Mouse (Mus musculus): ENCODE measurements around the gene Rxra.

Rxra gene

DNA sequence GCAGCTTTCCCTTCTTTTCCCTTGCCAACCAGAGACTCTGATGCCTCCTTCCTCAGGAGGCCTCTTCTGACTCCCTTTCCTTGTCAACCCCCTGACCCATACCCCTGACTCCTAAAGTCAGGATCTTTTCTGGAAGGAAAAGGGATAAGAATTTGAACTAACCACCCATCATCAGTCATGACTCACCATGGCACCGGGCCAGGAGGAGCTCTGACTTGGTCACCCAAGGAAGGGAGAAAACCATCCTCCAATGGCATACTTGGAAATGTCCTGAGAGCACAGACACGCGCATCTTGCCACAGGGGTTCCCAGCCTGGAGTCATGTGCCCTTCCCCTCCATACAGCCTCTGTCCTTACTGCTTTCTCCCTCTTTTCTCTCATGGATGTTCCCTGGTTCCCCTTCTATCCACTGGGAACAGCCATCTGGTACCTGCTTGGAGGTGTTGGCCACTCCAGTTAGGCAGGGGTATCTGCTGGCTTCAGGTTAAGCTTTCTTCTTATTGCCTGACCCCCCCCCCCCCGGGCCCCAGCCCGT is 22.7 kb upstream of the Rxra start:
- DNase-seq (ENCODE audit: low read depth, low spot score) = no peak
- Histone ChIP-seq H3K36me3 (ENCODE audit: control insufficient read depth, insufficient read depth, low read length, poor library complexity, severe bottlenecking) (no peaks in the 10 kb centered on the region), H3K27me3 (ENCODE audit: control insufficient read depth, insufficient read depth, low read length, poor library complexity, severe bottlenecking) (no peaks in the 10 kb centered on the region)

DNA sequence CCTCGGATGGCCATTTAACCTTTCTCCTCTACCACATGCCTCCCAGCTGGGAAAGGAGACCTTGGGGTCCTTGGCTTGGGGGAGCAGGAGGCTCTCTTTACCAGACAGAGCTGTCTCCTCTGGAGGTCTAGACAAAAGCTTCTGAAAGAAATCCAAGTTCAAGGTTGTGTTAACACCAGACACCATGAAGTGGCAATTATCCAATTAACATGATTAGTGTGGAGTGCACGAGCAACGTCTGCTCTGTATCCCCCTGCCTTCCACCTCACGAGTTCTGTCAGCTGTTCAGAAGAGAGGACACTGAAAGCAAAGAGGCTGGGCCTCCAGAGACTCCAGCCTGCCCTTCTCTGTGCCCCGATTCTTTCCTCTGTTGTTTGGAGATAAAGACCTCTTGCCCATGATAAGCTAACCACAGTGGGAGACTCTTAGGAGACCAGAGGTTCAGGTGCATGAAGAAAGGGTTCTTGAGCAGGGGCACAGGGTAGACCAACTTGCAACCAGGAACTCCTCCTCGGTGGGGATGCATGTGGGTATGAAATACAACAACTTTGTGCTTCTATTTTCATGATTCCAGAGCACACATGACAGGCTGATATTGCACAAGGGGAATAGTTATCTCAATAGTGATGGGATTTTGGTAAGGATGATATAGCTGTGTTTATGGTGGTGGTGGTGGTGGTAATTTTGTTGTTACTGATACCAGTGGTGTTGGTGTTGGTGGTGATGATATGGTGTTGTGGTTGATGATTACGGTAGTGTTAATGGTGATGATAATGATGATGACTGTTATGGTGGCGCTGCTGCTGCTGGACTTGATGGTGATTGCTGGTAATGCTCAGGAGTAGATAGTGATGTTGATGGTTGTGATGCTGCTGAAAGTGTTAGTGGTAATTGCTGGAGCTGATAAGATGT is 21.7 kb upstream of the Rxra start:
- Histone ChIP-seq H3K27me3 (ENCODE audit: control insufficient read depth, insufficient read depth, low read length, poor library complexity, severe bottlenecking) (no peaks in the 10 kb centered on the region), H3K36me3 (ENCODE audit: control insufficient read depth, insufficient read depth, low read length, poor library complexity, severe bottlenecking) (no peaks in the 10 kb centered on the region)
- DNase-seq (ENCODE audit: low read depth, low spot score) = no peak

DNA sequence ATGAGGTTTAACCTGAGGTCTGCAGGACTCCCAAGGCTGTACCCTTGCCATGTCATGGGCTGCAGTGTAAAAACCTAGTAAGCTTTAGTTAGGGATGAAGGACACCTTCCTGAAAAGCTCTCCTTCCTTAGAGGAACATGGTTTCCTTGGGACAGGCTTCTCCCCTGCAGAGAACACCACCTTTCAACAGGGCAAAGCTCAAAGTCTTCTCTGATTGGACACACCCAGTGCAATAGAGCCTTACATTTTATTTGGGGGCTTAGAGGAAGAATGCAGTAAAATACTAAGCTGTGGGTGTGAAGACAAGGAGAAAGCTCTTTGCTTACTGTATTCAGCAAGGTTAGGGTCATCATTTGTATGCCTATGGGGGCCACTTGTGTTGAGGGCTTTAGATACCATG is 19.7 kb upstream of the Rxra start:
- no peak for DNase-seq (ENCODE audit: low read depth, low spot score)
- no peaks in the 10 kb centered on the region for H3K27me3 ChIP-seq (ENCODE audit: control insufficient read depth, insufficient read depth, low read length, poor library complexity, severe bottlenecking)
- no peaks in the 10 kb centered on the region for H3K36me3 ChIP-seq (ENCODE audit: control insufficient read depth, insufficient read depth, low read length, poor library complexity, severe bottlenecking)

DNA sequence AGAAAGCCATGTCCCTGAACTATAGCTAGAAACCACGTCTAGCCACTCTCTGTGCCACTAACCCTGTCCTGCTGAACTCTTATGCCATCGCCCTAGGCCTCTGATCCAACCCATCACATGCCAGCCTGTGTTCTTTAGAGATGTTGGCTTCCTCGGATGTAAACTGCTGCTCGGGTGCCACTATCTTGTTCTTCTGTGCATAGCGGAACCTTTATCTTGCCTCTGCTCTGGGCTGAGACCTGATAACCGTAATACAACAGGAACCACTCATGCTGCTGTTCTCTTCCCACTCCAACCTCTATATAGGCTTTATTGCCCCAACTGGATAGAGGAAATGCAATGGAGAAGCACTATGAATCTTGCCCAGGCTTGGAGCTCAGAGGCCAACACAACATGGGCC is 11.0 kb upstream of the Rxra start:
- no peaks in the 10 kb centered on the region for H3K27me3 ChIP-seq (ENCODE audit: control insufficient read depth, insufficient read depth, low read length, poor library complexity, severe bottlenecking)
- H3K36me3 ChIP-seq (ENCODE audit: control insufficient read depth, insufficient read depth, low read length, poor library complexity, severe bottlenecking) = no peaks in the 10 kb centered on the region
- DNase-seq (ENCODE audit: low read depth, low spot score) = no peak

DNA sequence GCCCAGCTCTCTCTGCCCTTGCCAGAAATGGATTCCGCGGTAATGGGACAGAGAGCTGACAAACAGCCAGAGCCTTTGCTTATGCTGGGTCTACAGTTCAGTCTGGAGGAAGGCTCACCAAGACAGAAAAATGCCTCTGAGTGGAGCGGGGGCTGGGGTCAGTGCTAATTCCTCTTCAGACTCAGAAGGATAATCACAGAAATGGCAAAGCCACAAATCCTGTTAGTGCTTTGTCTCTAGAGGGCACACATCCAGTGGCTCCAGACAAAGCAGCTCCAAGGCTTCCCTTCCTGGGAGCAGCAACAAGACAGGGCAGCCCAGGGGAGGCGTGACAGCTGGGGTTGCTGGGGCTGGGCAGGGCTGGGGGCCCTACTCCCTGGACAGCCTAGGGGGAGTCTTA is 9.5 kb upstream of the Rxra start:
- no peaks in the 10 kb centered on the region for H3K36me3 ChIP-seq (ENCODE audit: control insufficient read depth, insufficient read depth, low read length, poor library complexity, severe bottlenecking)
- H3K27me3 ChIP-seq (ENCODE audit: control insufficient read depth, insufficient read depth, low read length, poor library complexity, severe bottlenecking) = no peaks in the 10 kb centered on the region
- DNase-seq (ENCODE audit: low read depth, low spot score) = no peak

DNA sequence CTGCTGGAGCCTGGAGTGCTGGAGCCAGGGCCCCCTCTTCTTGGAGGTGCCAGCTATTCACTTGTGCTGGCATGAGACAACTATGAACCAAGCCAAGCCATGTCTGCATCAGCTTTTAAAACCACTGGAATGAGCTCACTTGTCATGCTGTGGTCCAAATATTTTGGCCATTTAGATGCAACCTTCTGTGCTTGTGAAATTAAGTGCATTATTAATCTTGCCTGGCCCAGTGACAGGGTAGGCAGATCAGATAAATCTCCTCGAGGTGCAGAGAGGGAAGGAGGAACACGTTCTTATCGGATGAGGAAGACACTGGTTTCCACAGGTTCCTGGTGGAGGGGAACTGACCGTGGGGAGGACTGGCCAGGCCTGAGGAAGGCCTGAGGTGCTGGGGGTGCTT is 8.6 kb upstream of the Rxra start:
- DNase-seq (ENCODE audit: low read depth, low spot score) = no peak
- Histone ChIP-seq H3K36me3 (ENCODE audit: control insufficient read depth, insufficient read depth, low read length, poor library complexity, severe bottlenecking) (no peaks in the 10 kb centered on the region), H3K27me3 (ENCODE audit: control insufficient read depth, insufficient read depth, low read length, poor library complexity, severe bottlenecking) (no peaks in the 10 kb centered on the region)

DNA sequence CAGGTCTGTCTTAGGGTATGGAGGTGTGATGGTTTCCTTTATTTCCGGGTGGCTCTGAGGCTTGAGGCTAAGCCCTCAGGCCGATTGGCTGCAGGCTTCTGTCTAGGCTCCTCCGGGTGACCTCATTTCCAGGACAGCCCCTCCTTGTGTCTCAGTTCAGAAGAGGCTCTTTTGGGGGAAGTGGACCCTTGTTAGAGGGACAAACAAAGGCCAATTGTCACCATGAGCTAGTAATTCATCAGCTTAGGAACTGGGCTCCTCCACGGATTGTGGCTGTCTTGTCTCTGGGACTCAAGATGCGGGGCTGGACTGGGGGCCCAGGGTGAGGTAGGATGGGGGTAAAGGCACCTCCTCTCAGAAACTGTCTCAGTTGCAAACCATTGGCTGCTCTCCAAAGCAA is 5.5 kb upstream of the Rxra start:
- DNase-seq (ENCODE audit: low read depth, low spot score) = no peak
- Histone ChIP-seq H3K27me3 (ENCODE audit: control insufficient read depth, insufficient read depth, low read length, poor library complexity, severe bottlenecking) (no peaks in the 10 kb centered on the region), H3K36me3 (ENCODE audit: control insufficient read depth, insufficient read depth, low read length, poor library complexity, severe bottlenecking) (no peaks in the 10 kb centered on the region)

DNA sequence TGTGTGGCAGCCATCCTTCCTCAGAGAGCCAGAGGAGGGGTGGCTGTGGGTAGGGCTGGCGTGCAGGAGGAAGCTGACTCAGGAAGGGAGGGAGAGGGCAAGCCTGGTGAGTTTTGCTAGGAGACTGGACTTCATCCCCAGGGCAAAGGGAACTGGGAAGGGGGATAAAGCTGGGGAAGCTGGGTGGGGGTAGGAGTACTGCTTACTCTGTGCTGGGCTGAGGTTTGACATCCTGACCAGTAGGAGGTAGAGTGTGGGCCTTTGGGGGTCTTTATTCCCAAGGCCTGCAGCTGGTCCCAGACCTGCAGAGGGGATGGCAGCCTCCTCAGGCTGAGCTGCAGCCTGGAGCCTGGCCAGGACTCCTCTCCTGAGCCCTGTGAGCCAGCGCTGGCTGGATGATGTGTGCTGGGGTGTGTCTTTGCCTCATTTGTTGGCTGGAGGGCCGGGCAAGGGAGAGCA is 4.6 kb upstream of the Rxra start:
- no peaks in the 10 kb centered on the region for H3K36me3 ChIP-seq (ENCODE audit: control insufficient read depth, insufficient read depth, low read length, poor library complexity, severe bottlenecking)
- no peak for DNase-seq (ENCODE audit: low read depth, low spot score)
- no peaks in the 10 kb centered on the region for H3K27me3 ChIP-seq (ENCODE audit: control insufficient read depth, insufficient read depth, low read length, poor library complexity, severe bottlenecking)

DNA sequence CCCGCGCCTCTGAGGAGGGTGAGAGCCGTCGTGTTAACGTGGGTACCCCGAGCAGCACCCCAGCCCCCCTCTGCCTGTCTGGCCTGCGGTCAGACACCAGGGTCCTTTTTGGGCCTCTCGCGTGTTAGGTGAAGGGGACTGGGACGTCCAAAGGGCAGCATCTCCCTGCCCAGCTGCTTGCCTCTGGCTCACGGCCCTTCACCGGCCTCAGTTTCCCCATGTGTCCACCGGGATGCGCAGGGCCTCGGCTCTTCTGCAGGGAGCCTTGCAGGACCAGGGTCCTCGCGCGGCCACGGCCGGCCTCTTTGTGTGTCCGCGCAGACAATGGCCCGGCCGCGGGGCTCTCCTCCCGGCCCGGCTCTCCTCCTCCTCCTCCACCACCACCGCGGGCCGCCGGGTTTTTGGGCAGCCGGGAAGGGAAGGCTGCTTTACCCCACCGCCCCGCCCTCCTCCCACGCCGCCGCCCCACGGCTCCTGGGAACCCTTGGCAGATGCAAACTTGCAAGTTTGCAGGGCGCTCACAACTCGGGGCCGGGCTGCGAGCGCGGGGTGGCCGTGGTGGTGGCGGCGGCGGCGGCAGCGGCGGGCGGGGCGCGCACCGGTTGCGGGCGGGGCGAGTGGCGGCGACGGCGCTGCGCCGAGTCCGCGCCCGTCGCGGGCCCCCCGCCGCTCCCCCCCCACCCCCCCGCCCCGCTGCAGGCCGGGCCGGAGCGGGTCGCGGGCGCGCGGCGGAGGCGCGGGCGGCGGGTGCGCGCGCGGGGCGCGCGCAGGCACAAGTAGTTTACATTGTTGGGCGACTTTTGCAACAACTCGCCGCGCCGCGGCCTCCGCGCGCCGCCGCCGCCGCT is 462 bp downstream of the Rxra start:
- no peaks in the 10 kb centered on the region for H3K27me3 ChIP-seq (ENCODE audit: control insufficient read depth, insufficient read depth, low read length, poor library complexity, severe bottlenecking)
- no peaks in the 10 kb centered on the region for H3K36me3 ChIP-seq (ENCODE audit: control insufficient read depth, insufficient read depth, low read length, poor library complexity, severe bottlenecking)
- peak; percentile 17 for DNase-seq (ENCODE audit: low read depth, low spot score)

DNA sequence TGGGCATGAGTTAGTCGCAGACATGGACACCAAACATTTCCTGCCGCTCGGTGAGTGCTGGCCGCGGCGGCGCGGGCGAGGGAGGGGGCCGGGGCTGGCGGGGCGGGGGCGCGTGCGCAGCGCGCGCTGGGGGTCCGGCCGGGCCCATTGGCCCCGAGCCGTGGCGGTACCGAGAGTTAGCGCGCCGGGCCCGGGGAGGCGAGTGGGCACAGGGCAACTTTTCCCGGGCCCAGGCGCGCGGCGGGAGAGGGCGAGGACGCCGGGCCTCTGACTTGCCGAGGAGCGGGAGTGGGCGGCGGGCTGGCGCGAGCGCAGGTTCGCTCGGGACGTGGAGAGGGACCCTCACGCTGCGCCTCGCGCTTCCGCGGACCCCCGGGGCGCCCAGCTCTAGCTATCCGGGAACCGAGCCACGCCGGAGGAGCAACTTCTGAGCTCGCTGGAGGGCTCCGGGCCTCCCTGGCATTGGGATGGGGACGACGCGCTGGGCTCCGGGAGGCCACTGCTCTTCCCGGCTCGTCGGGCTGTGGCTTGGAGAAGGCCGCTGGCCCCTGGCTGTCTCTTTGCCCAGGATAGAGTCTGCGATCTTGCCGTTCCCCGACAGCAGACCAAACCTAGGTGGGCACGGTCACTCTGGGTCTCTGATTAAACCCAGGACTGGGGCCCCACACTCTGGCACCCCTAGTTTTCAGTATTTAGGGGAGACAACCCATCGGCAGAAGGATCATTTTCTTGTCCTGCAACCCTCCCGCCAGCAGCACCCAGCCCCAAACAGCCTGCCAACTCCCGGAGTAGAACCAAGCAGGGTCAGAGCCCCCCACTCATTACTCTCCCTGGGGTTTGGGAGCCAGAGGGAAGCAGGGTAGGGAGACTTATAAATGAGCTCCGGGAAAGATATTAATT is 1.4 kb downstream of the Rxra start:
- H3K36me3 ChIP-seq (ENCODE audit: control insufficient read depth, insufficient read depth, low read length, poor library complexity, severe bottlenecking) = no peaks in the 10 kb centered on the region
- no peaks in the 10 kb centered on the region for H3K27me3 ChIP-seq (ENCODE audit: control insufficient read depth, insufficient read depth, low read length, poor library complexity, severe bottlenecking)
- DNase-seq (ENCODE audit: low read depth, low spot score) = no peak

DNA sequence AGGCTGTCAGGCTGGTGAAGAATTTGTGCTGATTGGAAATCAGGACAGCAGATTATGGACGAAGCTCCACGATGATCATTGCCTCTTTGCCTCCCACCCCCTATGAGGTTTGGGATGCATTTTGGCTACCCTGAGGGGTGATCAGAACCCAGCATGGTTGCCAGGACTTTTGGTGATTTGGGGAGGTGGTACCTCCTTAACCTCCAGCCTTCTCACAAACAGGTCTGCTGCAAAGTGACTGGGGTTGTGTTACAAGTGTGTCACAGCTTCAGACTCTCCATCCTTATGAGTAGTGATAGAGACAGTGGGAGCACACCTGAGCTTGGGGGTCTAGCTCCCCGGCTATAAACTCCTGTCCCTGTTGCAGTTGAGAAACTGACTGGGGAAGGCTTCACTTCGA is 2.1 kb downstream of the Rxra start:
- DNase-seq (ENCODE audit: low read depth, low spot score) = no peak
- Histone ChIP-seq H3K36me3 (ENCODE audit: control insufficient read depth, insufficient read depth, low read length, poor library complexity, severe bottlenecking) (no peaks in the 10 kb centered on the region), H3K27me3 (ENCODE audit: control insufficient read depth, insufficient read depth, low read length, poor library complexity, severe bottlenecking) (no peaks in the 10 kb centered on the region)

DNA sequence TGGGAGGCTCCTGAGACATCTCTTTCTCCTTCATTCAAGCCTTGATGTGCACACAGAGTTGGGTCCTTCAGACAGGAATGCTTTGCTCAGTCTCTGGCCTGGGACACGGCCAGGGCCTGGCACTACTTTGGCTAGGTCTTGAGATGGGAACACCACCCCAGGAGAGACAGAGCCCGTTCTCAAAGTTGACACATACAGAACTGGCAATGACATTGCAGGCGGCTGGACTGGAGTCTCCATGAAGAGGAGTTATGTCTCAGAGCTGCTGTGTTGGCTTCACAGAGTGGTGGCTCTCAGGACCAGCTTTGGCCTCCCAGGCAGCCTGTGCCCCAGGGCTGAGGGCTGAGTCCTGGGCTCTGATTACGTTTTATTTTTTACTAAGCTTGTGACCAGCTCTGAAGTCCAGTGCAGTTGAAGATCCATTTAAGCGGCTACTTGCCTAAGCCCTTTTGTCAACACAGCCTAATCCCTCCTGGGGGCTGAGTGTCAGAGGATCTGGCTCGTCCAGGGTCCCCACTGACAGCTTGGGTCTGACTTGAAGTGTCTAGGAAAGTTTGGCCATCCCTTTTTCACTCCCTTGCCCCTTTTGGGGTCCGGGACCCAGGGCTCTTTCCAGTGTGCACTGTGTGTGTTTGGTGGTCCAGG is 2.7 kb downstream of the Rxra start:
- no peak for DNase-seq (ENCODE audit: low read depth, low spot score)
- no peaks in the 10 kb centered on the region for H3K27me3 ChIP-seq (ENCODE audit: control insufficient read depth, insufficient read depth, low read length, poor library complexity, severe bottlenecking)
- no peaks in the 10 kb centered on the region for H3K36me3 ChIP-seq (ENCODE audit: control insufficient read depth, insufficient read depth, low read length, poor library complexity, severe bottlenecking)

DNA sequence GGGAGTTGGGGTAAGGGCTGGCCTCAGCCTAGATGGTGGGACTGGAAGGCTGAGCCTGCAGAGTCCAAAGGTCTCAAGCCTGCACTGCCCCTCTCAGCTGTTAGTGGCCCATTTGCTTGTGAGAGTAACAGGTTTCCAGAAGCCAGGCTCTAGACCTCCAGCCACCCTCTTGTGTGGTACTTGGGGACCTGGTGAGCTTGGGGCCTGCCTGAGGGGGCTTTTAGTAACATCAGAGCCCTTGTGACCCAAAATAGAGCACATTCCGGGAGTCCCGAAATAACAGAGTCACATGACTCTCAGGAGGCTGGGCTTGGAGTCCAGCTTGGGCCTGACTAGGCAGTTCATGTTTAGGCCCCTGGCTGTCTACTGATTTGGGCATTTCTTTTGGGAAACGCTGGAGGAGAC is 3.4 kb downstream of the Rxra start:
- DNase-seq (ENCODE audit: low read depth, low spot score) = no peak
- Histone ChIP-seq H3K36me3 (ENCODE audit: control insufficient read depth, insufficient read depth, low read length, poor library complexity, severe bottlenecking) (no peaks in the 10 kb centered on the region), H3K27me3 (ENCODE audit: control insufficient read depth, insufficient read depth, low read length, poor library complexity, severe bottlenecking) (no peaks in the 10 kb centered on the region)

DNA sequence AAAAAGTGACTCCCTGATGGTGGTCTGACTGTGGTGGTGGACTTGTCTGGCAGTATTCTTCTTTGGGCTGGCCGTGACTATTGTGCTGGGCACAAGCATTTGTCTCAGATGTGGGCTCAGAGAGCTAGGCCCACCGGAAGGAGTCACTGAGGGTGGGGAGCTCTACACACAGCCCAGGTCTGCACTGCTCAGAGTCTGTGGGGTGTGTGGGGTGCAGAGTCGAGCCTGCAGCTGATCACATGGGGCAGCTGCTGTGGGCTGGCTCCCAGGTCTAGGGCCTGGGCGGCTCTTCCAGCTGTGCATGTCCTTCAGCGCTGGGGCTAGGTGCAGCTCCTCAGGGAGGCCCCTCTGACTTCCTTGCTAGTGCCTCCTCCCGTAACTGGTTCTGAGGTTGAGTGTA is 3.8 kb downstream of the Rxra start:
- DNase-seq (ENCODE audit: low read depth, low spot score) = no peak
- Histone ChIP-seq H3K27me3 (ENCODE audit: control insufficient read depth, insufficient read depth, low read length, poor library complexity, severe bottlenecking) (no peaks in the 10 kb centered on the region), H3K36me3 (ENCODE audit: control insufficient read depth, insufficient read depth, low read length, poor library complexity, severe bottlenecking) (no peaks in the 10 kb centered on the region)
